Mouse (Mus musculus) liver, postnatal 0 days (tissue): ENCODE results near the gene Ninj1. TPM values are rescaled to one million over a fixed set of nuclear protein-coding genes. Genes with fewer than 3 reads are reported as not detected.

Source experiments
- ATAC-seq: fragments of 200-750 bp; cut with Nextera tagmentation; 2 replicates; pipeline ENCODE4 v1.8.0; 2017; ENCODE audit warnings: mild to moderate bottlenecking, moderate library complexity
- DNase-seq: peaks from one replicate; pipeline ENCODE4 v3.0.0-alpha.2; 2016
- H3K27ac ChIP-seq: fragments of 300-500 bp; sonication (generic); 2 replicates; pipeline ENCODE4 v1.5.1; 2014; ENCODE audit warnings: antibody characterized with exemption, moderate library complexity, mild to moderate bottlenecking, low read depth
- H3K27me3 ChIP-seq: fragments of 300-500 bp; sonication (generic); 2 replicates; pipeline ENCODE4 v1.6.1; 2014; ENCODE audit warnings: low read length, control low read depth, mixed read lengths; ENCODE audit not compliant: insufficient read depth
- H3K36me3 ChIP-seq: fragments of 300-500 bp; sonication (generic); replicated peaks from 2 replicates; pipeline ENCODE4 v1.6.1; 2014; ENCODE audit warnings: mild to moderate bottlenecking, control low read depth, low read length, moderate library complexity, mixed read lengths; ENCODE audit not compliant: insufficient read depth
- H3K4me1 ChIP-seq: fragments of 300-500 bp; sonication (generic); 2 replicates; pipeline ENCODE4 v1.6.1; 2014; ENCODE audit warnings: antibody characterized with exemption, mild to moderate bottlenecking, control low read depth; ENCODE audit not compliant: insufficient read depth
- H3K4me2 ChIP-seq: fragments of 300-500 bp; sonication (generic); 2 replicates; pipeline ENCODE4 v1.6.1; 2014; ENCODE audit warnings: low read depth, mild to moderate bottlenecking, low read length, moderate library complexity, mixed read lengths
- H3K4me3 ChIP-seq: fragments of 300-500 bp; sonication (generic); 2 replicates; pipeline ENCODE4 v1.5.1; 2014; ENCODE audit warnings: low read depth, low read length
- H3K9ac ChIP-seq: fragments of 300-500 bp; sonication (generic); replicated peaks from 2 replicates; pipeline ENCODE4 v1.6.1; 2014; ENCODE audit warnings: mild to moderate bottlenecking, moderate library complexity
- H3K9me3 ChIP-seq: fragments of 300-500 bp; sonication (generic); 2 replicates; pipeline ENCODE4 v1.6.1; 2016; ENCODE audit warnings: mild to moderate bottlenecking, control low read depth, low read length, mixed read lengths
- CTCF ChIP-seq: sonication (generic); IDR thresholded peaks from 2 replicates; pipeline ENCODE4 v1.5.1; 2016; ENCODE audit warnings: antibody characterized with exemption, low read depth
- EP300 ChIP-seq: IDR thresholded peaks from 2 replicates; pipeline ENCODE4 v1.6.1; 2016; ENCODE audit warnings: antibody characterized with exemption, low read depth, mild to moderate bottlenecking
- WGBS: fragments of 180-500 bp; shearing (Covaris S2); extraction: QIAGEN DNeasy Blood & Tissue Kit; methylation state at CpG from one replicate; pipeline ENCODE4 v1.1.7; 2014; ENCODE audit not compliant: insufficient replicate concordance; 5-methylcytosine and 5-hydroxymethylcytosine counted together
- polyA plus RNA-seq: library from polyadenylated mRNA; unstranded; fragments of >200 nt; fragmentation: Nextera tagmentation; extraction: Ambion mirVana; gene quantifications from 2 replicates; pipeline ENCODE4 v1.2.1, GENCODE M21; 2015

The Ninj1 gene
- polyA plus RNA-seq, 1 experiment from 2014 or later = 106 TPM

DNA sequence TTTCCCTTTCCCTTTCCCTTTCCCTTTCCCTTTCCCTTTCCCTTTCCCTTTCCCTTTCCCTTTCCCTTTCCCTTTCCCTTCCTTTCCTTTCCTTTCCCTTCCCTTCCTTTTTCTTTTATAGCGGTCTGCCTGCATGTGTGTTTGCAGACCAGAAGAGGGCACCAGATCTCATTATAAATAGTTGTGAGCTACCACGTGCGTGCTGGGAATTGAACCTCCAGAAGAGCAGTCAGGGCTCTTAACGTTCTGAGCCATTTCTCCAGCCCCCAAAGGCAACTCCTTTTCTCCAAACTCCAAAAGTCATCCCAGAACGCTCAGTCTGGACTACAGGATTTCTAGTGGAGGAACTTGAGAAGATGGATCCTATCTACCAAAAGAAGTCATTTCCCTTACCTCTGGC is 33.6 kb downstream of the Ninj1 start:
- no peak overlapping the region for H3K9ac ChIP-seq
- no peak overlapping the region for H3K4me2 ChIP-seq
- no peaks in the 10 kb centered on the region for H3K36me3 ChIP-seq
- H3K4me1 ChIP-seq = peaks cover 10% of the 10 kb centered on the region
- DNase-seq (no peak), ATAC-seq (no peak)
- TF ChIP-seq CTCF = peak; percentile 33
- no peak for TF ChIP-seq EP300
- no peaks in the 10 kb centered on the region for H3K27me3 ChIP-seq
- H3K9me3 ChIP-seq = no peaks in the 10 kb centered on the region
- 36% methylated on average over 5 of the region's 5 CpGs for WGBS
- no peak overlapping the region for H3K27ac ChIP-seq
- H3K4me3 ChIP-seq = no peak overlapping the region

DNA sequence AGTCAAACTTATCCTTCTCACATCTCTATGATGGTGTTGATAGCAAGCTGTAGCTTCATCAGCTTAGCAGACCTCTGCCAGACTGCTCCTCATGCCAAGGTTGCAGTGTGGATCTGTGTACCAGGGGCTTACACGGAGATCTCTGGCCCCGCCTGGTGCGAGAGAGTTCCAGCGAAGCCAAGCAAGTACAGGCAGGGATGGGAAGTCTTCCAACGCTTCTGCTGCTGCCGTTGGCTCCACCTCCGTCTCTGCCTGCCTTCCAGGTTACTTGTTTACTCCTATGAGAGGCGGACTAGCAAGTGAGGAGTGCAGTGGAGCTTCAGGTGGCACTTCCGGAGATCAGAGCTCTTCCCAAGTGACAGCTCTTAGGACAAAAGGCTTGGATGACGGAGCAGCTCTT is 37.0 kb downstream of the Ninj1 start:
- no peaks in the 10 kb centered on the region for H3K9me3 ChIP-seq
- H3K27ac ChIP-seq = no peak overlapping the region
- ATAC-seq (no peak), DNase-seq (no peak)
- H3K4me1 ChIP-seq = no peaks in the 10 kb centered on the region
- no peaks in the 10 kb centered on the region for H3K36me3 ChIP-seq
- TF ChIP-seq EP300 (no peak), CTCF (no peak)
- no peak overlapping the region for H3K9ac ChIP-seq
- no peak overlapping the region for H3K4me3 ChIP-seq
- no peaks in the 10 kb centered on the region for H3K27me3 ChIP-seq
- H3K4me2 ChIP-seq = no peak overlapping the region
- 45% methylated on average over 10 of the region's 10 CpGs for WGBS

DNA sequence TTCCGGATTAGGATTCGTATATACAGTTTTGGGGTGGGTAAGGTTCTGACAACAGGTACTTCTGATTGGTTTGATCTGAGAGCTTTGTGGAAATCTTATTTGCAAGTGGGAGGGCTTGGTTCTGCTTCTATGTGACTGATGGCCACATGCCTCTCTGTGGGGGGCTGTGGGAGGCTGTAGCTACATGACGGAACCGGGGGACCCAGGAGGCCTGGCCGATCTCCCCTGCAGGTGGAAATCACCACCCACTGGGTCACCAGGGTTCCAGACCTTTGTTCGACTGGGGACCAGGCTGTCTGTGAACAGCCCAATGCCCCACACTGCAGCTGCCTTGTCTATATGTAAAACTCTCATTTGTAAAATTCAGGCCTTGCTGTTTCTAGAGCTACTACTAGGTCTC is 37.4 kb downstream of the Ninj1 start:
- 65% methylated on average over 6 of the region's 6 CpGs for WGBS
- Histone ChIP-seq H3K36me3 (no peaks in the 10 kb centered on the region), H3K27me3 (no peaks in the 10 kb centered on the region), H3K9me3 (no peaks in the 10 kb centered on the region), H3K4me1 (no peaks in the 10 kb centered on the region), H3K4me3 (no peak overlapping the region), H3K27ac (no peak overlapping the region), H3K9ac (no peak overlapping the region), H3K4me2 (no peak overlapping the region)
- no peak for ATAC-seq
- no peak for TF ChIP-seq CTCF
- TF ChIP-seq EP300 = no peak
- DNase-seq = no peak

DNA sequence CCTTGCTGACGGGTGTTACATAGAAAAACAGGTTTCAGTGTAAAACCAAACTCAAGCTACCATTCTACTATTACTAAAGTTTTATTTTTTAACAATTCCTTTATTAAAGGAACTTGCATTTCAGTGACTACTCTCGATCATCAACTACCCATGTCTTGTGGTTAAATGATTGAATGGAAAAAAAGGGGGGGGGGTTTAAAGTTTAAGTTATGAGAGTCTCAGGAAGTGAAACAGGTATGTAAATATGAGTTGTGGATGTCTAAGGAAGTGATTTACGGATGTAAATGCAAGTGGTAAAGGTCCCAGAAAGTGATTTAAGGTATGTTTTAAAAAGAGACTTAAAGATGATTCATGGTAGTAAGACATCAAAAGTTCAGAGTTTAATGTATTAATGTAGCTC is 37.9 kb downstream of the Ninj1 start:
- WGBS = 62% methylated on average over 3 of the region's 3 CpGs
- Histone ChIP-seq H3K4me1 (no peaks in the 10 kb centered on the region), H3K4me2 (no peak overlapping the region), H3K36me3 (no peaks in the 10 kb centered on the region), H3K9ac (no peak overlapping the region), H3K9me3 (no peaks in the 10 kb centered on the region), H3K4me3 (no peak overlapping the region), H3K27ac (no peak overlapping the region), H3K27me3 (no peaks in the 10 kb centered on the region)
- DNase-seq (no peak), ATAC-seq (no peak)
- TF ChIP-seq EP300 (no peak), CTCF (no peak)

DNA sequence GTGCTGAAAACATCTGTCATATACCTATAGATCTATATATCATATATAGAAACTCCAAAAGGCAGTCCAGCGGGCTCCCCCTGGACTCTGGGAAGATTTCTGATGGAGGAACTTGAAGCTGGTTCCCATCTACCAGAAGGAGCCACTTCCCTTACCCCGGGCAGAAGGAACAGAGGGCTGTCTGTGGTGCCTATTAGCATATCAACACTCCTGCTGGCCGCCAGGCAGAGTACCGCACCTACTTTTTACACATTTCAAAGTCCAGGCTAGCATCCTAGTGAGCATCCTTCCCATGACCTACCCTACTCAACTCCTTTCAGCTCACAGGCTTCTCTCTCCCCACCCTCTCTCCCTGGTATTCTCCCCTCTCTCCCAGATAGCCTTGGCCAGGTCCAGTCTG is 38.3 kb downstream of the Ninj1 start:
- no peak for DNase-seq
- Histone ChIP-seq H3K4me2 (no peak overlapping the region), H3K4me1 (no peaks in the 10 kb centered on the region), H3K27ac (no peak overlapping the region), H3K9ac (no peak overlapping the region), H3K4me3 (no peak overlapping the region), H3K9me3 (no peaks in the 10 kb centered on the region), H3K27me3 (no peaks in the 10 kb centered on the region), H3K36me3 (no peaks in the 10 kb centered on the region)
- 62% methylated on average over 4 of the region's 4 CpGs for WGBS
- ATAC-seq = no peak
- no peak for TF ChIP-seq EP300
- TF ChIP-seq CTCF = no peak

DNA sequence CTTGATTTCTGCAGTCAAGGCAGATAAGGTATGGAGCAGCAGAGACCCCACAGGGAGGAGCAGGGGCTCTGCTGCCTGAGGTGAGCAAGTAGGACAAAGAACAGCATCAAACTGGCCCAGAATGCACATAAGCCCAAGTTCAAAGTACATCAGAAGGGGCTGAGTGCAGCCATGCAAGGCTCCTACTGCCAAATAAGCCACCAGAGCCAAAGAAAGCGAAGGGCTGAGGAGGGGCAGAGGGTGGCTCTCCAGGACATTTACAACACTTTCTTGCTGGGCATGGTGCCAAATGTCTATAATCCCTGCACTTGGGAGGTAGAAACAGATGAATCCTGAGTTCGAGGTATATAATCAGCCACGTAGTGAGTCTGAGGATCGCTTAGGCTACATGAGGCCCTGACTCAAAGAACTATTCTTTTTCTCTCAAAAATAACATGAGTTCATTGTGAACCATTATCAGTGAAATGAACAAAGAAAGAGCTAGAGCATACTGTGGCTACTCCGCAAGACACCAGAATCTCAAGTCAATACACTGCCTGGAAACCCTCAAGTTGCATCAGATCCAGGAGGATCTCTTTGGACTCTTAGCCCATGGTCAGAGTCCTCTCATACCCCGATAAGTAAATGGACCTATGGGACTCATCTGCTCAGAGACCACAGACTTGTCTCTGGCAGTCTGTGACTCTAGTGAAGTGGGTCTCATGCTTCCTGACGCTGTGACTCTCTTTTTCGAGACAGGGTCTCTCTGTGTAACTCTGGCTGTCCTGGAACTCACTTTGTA is 46.7 kb downstream of the Ninj1 start:
- H3K4me2 ChIP-seq = no peak overlapping the region
- no peaks in the 10 kb centered on the region for H3K27me3 ChIP-seq
- TF ChIP-seq EP300 (no peak), CTCF (no peak)
- no peak overlapping the region for H3K4me3 ChIP-seq
- no peak overlapping the region for H3K9ac ChIP-seq
- no peak for ATAC-seq
- 86% methylated on average over 8 of the region's 8 CpGs for WGBS
- H3K4me1 ChIP-seq = peaks cover 3% of the 10 kb centered on the region; the same call in 1 of the 2 replicates
- no peaks in the 10 kb centered on the region for H3K9me3 ChIP-seq
- no peaks in the 10 kb centered on the region for H3K36me3 ChIP-seq
- H3K27ac ChIP-seq = no peak overlapping the region
- DNase-seq = no peak
